Mouse (Mus musculus): ENCODE measurements at regions not wholly inside any gene's neighbourhood (a gene's known extent, or its start where the extent isn't known, plus 50 kb on each side); places are given as distances from the start of the nearest gene placed in this dataset.

DNA sequence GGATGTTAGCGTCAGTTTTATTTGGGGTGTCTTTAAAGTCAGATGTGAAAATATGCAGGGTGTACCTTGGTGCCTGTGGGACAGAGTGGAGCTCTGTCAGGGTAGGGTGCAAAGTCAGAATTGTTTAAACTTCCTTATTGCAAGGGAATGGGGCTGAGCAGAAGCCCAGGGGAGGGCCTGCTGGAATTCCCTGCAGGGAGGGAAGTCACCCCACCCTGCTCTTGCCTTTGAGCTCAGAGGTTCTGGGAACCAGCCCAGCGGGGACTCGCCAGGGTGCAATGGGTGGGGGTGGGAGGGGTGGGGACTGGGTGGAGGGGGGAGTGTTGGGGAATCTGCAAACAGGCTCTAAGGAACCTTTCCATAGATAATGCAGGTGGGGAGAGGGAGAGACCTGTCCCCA lies 508.6 kb downstream of the Zfp704 start:
- TF ChIP-seq CTCF (IDR thresholded peaks at IDR 0.05; ENCODE audit: borderline replicate concordance, control insufficient read depth, extremely low read depth, insufficient read depth, low read length, poor library complexity) (no peak), POLR2A (IDR thresholded peaks at IDR 0.05; ENCODE audit: control insufficient read depth, extremely low read depth, insufficient read depth, low read length, poor library complexity) (no peak)

Data from thymus, adult 2 months (tissue).